Mouse (Mus musculus): ENCODE measurements around the gene Hspb7. TPM values are rescaled to one million over a fixed set of nuclear protein-coding genes. Genes with fewer than 3 reads are reported as not detected.
A peak's percentile ranks its signal among the peaks of the same experiment; 100 is the strongest.

Hspb7 gene
- polyA plus RNA-seq, 1 experiment from 2014 or later, result 3.8 TPM

DNA sequence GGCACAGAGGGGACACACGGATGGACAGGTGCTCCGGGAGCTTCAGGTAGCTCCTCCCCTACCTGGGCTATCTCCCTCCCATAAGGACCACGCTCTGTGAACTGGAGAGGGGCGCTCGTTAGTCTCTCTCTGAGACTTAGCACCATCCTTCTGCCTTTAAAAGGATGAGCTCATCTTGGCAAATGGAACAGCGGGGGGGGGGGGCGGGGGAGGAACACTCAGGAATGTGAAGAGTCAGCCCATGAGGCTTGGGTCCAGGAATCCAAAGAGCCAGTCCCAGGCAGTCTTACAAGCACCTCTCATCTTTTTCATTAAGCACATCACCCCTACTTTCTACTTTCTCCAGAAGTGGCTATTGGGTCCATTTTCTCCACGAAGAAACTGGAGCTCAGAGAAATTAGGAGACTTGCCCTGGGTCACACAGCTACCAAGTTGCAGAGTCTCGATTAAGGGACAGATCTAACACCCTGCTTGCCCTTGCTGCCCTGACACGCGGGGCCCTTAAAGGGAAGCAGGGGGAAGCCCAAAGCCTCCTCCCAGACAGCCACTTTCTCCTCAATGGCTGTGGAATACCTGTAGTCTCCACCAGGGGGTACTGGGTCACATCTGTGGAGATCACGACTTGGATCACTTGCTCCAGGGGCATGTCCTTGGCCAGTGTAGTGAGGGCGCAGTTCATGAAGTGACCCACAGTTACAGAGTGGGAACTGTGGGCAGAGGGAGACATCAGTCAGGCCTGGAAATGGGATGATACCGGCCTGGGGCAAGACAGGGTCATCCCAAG is 13.9 kb upstream of the Hspb7 start:
- 0 out of 2 replicates have a peak, but pooled peaks have one; percentile 10 for ATAC-seq (replicated peaks; ENCODE audit: low FRiP score, low TSS enrichment, low read depth)
- Histone ChIP-seq H3K36me3 (ENCODE audit: control insufficient read depth, insufficient read depth, low read length) (no peaks in the 10 kb centered on the region), H3K4me1 (replicated peaks; ENCODE audit: control insufficient read depth, insufficient read depth, low read length) (peaks cover 11% of the 10 kb centered on the region; the same call in 1 of the 2 replicates), H3K27ac (ENCODE audit: low read depth) (no peak overlapping the region), H3K27me3 (replicated peaks; ENCODE audit: control insufficient read depth, insufficient read depth, low read length) (no peaks in the 10 kb centered on the region), H3K9me3 (ENCODE audit: control insufficient read depth, low read length) (no peaks in the 10 kb centered on the region), H3K4me3 (ENCODE audit: low read depth, low read length) (no peak overlapping the region), H3K9ac (ENCODE audit: low read length) (no peak overlapping the region), H3K4me2 (ENCODE audit: low read length) (no peak overlapping the region)
- 39% methylated on average over 13 of the region's 14 CpGs for WGBS
- DNase-seq (ENCODE audit: low spot score), result no peak

DNA sequence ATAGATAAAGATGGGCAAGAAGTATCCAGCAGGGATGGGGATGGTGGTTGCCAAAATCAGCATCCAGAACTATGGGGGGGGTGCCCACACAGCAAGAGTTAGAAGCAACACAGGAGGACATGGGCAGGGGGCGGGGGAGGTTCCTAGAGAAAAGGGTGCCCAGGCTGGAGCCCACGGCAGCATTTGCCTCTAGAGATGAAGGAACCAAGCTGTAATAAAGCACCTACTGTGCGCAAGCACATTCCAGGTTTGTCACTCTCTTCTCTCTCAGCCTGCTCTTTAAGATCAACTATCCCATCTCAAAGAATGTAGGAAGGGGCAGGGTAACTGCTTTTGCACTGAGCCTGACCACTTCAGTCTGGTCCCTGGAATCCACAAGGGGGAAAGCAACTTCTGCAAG is 12.0 kb upstream of the Hspb7 start:
- DNase-seq (ENCODE audit: low spot score) (no peak), ATAC-seq (replicated peaks; ENCODE audit: low FRiP score, low TSS enrichment, low read depth) (no peak)
- Histone ChIP-seq H3K9ac (ENCODE audit: low read length) (no peak overlapping the region), H3K4me1 (replicated peaks; ENCODE audit: control insufficient read depth, insufficient read depth, low read length) (peaks cover 11% of the 10 kb centered on the region; the same call in 1 of the 2 replicates), H3K27ac (ENCODE audit: low read depth) (no peak overlapping the region), H3K27me3 (replicated peaks; ENCODE audit: control insufficient read depth, insufficient read depth, low read length) (no peaks in the 10 kb centered on the region), H3K4me3 (ENCODE audit: low read depth, low read length) (no peak overlapping the region), H3K4me2 (ENCODE audit: low read length) (no peak overlapping the region), H3K9me3 (ENCODE audit: control insufficient read depth, low read length) (no peaks in the 10 kb centered on the region), H3K36me3 (ENCODE audit: control insufficient read depth, insufficient read depth, low read length) (no peaks in the 10 kb centered on the region)
- WGBS, result 90% methylated on average over 3 of the region's 3 CpGs

DNA sequence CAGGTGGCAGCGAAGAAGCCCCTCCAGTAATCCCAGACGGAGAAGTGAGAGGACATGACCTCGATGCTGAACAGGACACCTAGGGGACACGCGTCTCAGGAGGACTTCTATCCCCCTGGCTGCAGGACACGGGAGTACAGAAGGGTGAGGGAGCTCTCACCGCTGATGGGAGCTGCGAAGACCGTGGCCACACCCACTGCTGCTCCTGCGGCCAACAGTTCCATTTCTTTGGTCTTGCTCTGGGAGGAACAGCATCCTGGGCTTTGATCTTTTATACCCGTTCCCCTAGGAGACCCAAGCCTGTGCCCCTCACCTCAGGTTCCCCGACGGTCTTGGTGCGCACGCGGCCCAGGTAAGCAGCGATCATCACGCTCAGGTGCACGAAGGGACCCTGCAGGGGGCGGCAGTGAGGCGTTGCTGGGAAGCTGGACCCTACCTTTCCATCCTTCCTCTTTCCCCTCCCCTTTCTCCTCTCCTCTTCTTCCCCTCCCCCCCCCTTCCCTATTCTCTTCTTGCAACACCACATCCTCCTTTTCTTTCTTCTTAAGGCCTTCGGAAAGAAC is 9.1 kb upstream of the Hspb7 start:
- H3K9me3 ChIP-seq (ENCODE audit: control insufficient read depth, low read length), result no peaks in the 10 kb centered on the region
- H3K4me2 ChIP-seq (ENCODE audit: low read length), result no peak overlapping the region
- DNase-seq (ENCODE audit: low spot score) (no peak), ATAC-seq (replicated peaks; ENCODE audit: low FRiP score, low TSS enrichment, low read depth) (no peak)
- H3K9ac ChIP-seq (ENCODE audit: low read length), result no peak overlapping the region
- no peak overlapping the region for H3K4me3 ChIP-seq (ENCODE audit: low read depth, low read length)
- no peaks in the 10 kb centered on the region for H3K27me3 ChIP-seq (replicated peaks; ENCODE audit: control insufficient read depth, insufficient read depth, low read length)
- 22% methylated on average over 22 of the region's 22 CpGs for WGBS
- no peaks in the 10 kb centered on the region for H3K36me3 ChIP-seq (ENCODE audit: control insufficient read depth, insufficient read depth, low read length)
- 0 out of 2 replicates have a peak, but pooled peaks cover 5% of the 10 kb centered on the region for H3K4me1 ChIP-seq (replicated peaks; ENCODE audit: control insufficient read depth, insufficient read depth, low read length)
- no peak overlapping the region for H3K27ac ChIP-seq (ENCODE audit: low read depth)

DNA sequence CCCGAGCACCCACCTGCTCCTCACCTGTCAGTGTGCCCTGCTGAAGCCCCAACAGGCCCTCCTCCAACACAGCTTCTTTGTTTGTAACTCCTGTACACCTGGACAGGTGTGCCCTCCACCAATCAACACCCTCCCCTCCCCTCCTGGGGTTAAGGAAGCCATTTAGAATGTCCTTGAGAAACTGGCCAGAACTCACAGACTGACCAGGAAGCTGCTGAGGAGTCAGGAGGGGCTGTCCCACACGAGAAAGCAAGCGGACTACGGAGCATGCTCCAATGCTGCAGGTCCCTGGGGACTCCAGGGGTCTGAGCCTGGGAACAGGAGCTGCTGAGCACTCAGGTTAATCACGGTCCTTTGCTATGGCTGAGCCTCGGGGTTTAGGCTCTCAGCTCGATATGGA is 4.7 kb upstream of the Hspb7 start, which contains the start of gene Clcnkb:
Gene Clcnkb (minus strand): TSS at position 91 of the 400 bp plus-strand sequence.
- DNase-seq (ENCODE audit: low spot score) (no peak), ATAC-seq (replicated peaks; ENCODE audit: low FRiP score, low TSS enrichment, low read depth) (no peak)
- H3K9ac ChIP-seq (ENCODE audit: low read length), result no peak within 1 kb of the TSS
- peaks cover 5% of the 10 kb centered on the region for H3K4me1 ChIP-seq (replicated peaks; ENCODE audit: control insufficient read depth, insufficient read depth, low read length)
- WGBS, result 63% methylated on average over 7 of the region's 7 CpGs
- no peaks in the 10 kb centered on the region for H3K36me3 ChIP-seq (ENCODE audit: control insufficient read depth, insufficient read depth, low read length)
- no peak within 1 kb of the TSS for H3K4me3 ChIP-seq (ENCODE audit: low read depth, low read length)
- H3K27me3 ChIP-seq (replicated peaks; ENCODE audit: control insufficient read depth, insufficient read depth, low read length), result no peaks in the 10 kb centered on the region
- no peak within 1 kb of the TSS for H3K27ac ChIP-seq (ENCODE audit: low read depth)
- H3K9me3 ChIP-seq (ENCODE audit: control insufficient read depth, low read length), result no peaks in the 10 kb centered on the region
- H3K4me2 ChIP-seq (ENCODE audit: low read length), result no peak within 1 kb of the TSS

DNA sequence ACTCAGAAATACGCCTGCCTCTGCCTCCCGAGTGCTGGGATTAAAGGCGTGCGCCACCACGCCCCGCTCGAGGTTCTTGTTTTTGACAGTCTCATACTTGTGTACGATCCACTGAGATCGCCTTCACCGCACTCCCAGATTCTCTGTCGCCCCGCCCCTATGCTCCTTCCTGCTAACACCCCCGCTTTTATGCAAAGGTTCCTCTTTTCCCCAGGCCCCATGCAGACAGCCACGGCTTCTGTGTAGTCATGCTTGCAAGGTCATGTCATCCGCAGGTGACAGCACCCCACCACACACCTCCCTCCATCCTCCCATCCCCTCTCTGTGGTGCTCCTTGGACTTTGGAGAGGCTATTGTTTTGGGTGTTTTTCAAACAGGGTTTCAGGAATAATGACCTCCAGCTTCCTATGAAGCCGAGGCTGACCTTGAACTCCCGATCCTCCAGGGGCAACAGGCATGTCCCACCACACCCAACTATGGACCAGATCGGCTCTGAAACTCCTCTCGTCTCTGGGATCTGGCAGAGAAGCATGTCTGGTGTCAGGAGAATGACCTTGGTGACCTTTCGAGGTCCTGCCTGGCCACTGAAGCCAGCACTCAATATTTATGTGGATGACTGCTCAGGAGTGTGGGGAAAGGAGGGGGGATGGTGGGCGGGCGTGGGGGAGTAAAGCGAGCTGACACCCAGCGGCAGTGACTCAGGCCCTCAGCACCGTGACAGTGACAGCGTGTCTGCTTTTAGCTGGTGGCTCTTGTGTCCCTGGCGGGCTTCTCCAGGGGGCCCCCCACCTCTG is 984 bp upstream of the Hspb7 start:
- H3K27ac ChIP-seq (ENCODE audit: low read depth), result no peak overlapping the region
- no peaks in the 10 kb centered on the region for H3K9me3 ChIP-seq (ENCODE audit: control insufficient read depth, low read length)
- no peaks in the 10 kb centered on the region for H3K27me3 ChIP-seq (replicated peaks; ENCODE audit: control insufficient read depth, insufficient read depth, low read length)
- H3K4me1 ChIP-seq (replicated peaks; ENCODE audit: control insufficient read depth, insufficient read depth, low read length), result peaks cover 15% of the 10 kb centered on the region
- no peak overlapping the region for H3K4me3 ChIP-seq (ENCODE audit: low read depth, low read length)
- H3K4me2 ChIP-seq (ENCODE audit: low read length), result no peak overlapping the region
- ATAC-seq (replicated peaks; ENCODE audit: low FRiP score, low TSS enrichment, low read depth) (no peak), DNase-seq (ENCODE audit: low spot score) (no peak)
- H3K36me3 ChIP-seq (ENCODE audit: control insufficient read depth, insufficient read depth, low read length), result no peaks in the 10 kb centered on the region
- WGBS, result 57% methylated on average over 27 of the region's 27 CpGs
- no peak overlapping the region for H3K9ac ChIP-seq (ENCODE audit: low read length)

DNA sequence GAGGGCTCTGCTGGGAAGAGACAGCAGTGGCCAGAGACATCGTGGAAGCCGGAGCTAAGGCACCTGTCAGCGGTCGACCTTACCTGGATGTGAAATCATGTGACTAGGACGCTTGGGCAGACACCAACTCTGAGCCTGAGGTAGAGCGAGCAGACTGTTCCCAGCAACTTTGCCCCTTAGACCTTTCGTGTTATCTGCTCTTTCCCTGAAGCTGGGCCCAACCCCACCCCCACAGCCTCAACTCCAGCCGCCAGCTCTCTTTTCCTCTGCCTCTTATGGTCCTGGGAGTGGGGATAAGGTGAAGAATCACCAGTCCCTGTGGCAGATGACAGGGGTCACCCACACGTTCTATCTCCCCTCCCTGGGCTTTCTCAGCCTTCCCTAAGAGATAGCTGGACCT is 307 bp downstream of the Hspb7 start:
- peaks cover 17% of the 10 kb centered on the region for H3K4me1 ChIP-seq (replicated peaks; ENCODE audit: control insufficient read depth, insufficient read depth, low read length)
- H3K4me2 ChIP-seq (ENCODE audit: low read length), result 0 out of 2 replicates have a peak overlapping the region, but pooled peaks have one; percentile 43
- 36% methylated on average over 9 of the region's 9 CpGs for WGBS
- ATAC-seq (replicated peaks; ENCODE audit: low FRiP score, low TSS enrichment, low read depth) (no peak), DNase-seq (ENCODE audit: low spot score) (no peak)
- peak overlapping the region; percentile 48 for H3K27ac ChIP-seq (ENCODE audit: low read depth)
- H3K4me3 ChIP-seq (ENCODE audit: low read depth, low read length), result no peak overlapping the region
- H3K9me3 ChIP-seq (ENCODE audit: control insufficient read depth, low read length), result no peaks in the 10 kb centered on the region
- H3K27me3 ChIP-seq (replicated peaks; ENCODE audit: control insufficient read depth, insufficient read depth, low read length), result no peaks in the 10 kb centered on the region
- no peaks in the 10 kb centered on the region for H3K36me3 ChIP-seq (ENCODE audit: control insufficient read depth, insufficient read depth, low read length)
- no peak overlapping the region; the same call in 1 of the 2 replicates for H3K9ac ChIP-seq (ENCODE audit: low read length)

DNA sequence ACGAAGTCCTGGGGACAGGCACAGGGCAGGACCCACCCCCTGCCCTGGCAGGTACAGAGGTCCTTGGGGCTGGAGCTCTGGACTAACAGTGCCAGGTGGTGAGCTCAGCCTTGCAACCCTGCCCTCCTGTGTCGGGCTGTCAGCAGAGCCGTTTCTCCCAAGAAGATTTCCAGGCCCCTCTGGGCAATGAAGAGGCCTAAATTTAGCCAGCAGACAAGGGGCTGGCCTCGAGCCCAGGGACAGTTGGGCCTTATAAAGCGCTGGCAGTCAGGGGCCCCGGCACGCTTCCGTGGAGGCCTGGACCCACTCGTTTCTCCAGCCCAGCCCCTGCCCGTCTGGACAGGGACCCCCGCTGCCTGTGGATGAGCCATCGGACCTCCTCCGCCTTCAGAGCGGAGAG is 844 bp downstream of the Hspb7 start:
- H3K4me1 ChIP-seq (replicated peaks; ENCODE audit: control insufficient read depth, insufficient read depth, low read length), result peaks cover 21% of the 10 kb centered on the region
- no peak; the same call in 1 of the 2 replicates for ATAC-seq (replicated peaks; ENCODE audit: low FRiP score, low TSS enrichment, low read depth)
- H3K36me3 ChIP-seq (ENCODE audit: control insufficient read depth, insufficient read depth, low read length), result no peaks in the 10 kb centered on the region
- H3K9me3 ChIP-seq (ENCODE audit: control insufficient read depth, low read length), result no peaks in the 10 kb centered on the region
- no peaks in the 10 kb centered on the region for H3K27me3 ChIP-seq (replicated peaks; ENCODE audit: control insufficient read depth, insufficient read depth, low read length)
- DNase-seq (ENCODE audit: low spot score), result no peak
- peak overlapping the region; percentile 43 for H3K4me2 ChIP-seq (ENCODE audit: low read length)
- 38% methylated on average over 14 of the region's 14 CpGs for WGBS
- peak overlapping the region; percentile 17 for H3K9ac ChIP-seq (ENCODE audit: low read length)
- H3K4me3 ChIP-seq (ENCODE audit: low read depth, low read length), result no peak overlapping the region
- H3K27ac ChIP-seq (ENCODE audit: low read depth), result peak overlapping the region; percentile 48

DNA sequence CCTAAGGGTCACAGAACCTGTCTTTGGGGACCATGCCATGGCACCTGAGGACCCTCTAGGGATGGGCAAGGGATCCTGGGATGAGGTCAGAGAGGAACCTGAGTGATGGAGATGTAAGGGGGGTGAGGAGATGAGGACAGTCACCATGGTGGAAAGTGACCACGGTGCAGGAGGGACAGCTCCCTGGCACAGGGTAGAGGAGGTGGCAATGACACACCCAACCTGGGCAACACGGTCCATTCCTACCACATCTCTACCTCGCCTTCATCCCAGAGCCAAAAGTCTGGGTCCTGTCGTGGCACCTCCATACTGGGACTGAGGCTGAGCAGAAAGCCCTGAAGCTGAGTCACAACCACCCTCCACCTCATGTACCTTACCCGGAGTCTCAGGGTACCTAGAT is 2.3 kb downstream of the Hspb7 start:
- Histone ChIP-seq H3K27me3 (replicated peaks; ENCODE audit: control insufficient read depth, insufficient read depth, low read length) (no peaks in the 10 kb centered on the region), H3K4me1 (replicated peaks; ENCODE audit: control insufficient read depth, insufficient read depth, low read length) (peaks cover 21% of the 10 kb centered on the region), H3K36me3 (ENCODE audit: control insufficient read depth, insufficient read depth, low read length) (no peaks in the 10 kb centered on the region), H3K4me2 (ENCODE audit: low read length) (no peak overlapping the region; the same call in 1 of the 2 replicates), H3K4me3 (ENCODE audit: low read depth, low read length) (no peak overlapping the region), H3K9me3 (ENCODE audit: control insufficient read depth, low read length) (no peaks in the 10 kb centered on the region), H3K27ac (ENCODE audit: low read depth) (no peak overlapping the region), H3K9ac (ENCODE audit: low read length) (no peak overlapping the region)
- ATAC-seq (replicated peaks; ENCODE audit: low FRiP score, low TSS enrichment, low read depth) (no peak), DNase-seq (ENCODE audit: low spot score) (no peak)
- 81% methylated on average over 5 of the region's 5 CpGs for WGBS
